Mouse (Mus musculus) hindbrain, embryonic 13.5 days (tissue): ENCODE measurements around the gene Chd2. TPM values are rescaled to one million over a fixed set of nuclear protein-coding genes. Genes with fewer than 3 reads are reported as not detected.
A peak's percentile ranks its signal among the peaks of the same experiment; 100 is the strongest.

Experiments used
- ATAC-seq: fragments of 200-750 bp; cut with Nextera tagmentation; 2 replicates; pipeline ENCODE4 v1.8.0; 2017; ENCODE audit warnings: moderate TSS enrichment; ENCODE audit not compliant: low FRiP score
- H3K27ac ChIP-seq: fragments of 300-500 bp; sonication (generic); 2 replicates; pipeline ENCODE4 v1.5.1; 2015; ENCODE audit warnings: inconsistent platforms, mild to moderate bottlenecking, moderate library complexity
- H3K27me3 ChIP-seq: fragments of 300-500 bp; sonication (generic); 2 replicates; pipeline ENCODE4 v1.6.1; 2015; ENCODE audit warnings: mild to moderate bottlenecking, inconsistent platforms
- H3K36me3 ChIP-seq: fragments of 300-500 bp; sonication (generic); 2 replicates; pipeline ENCODE4 v1.6.1; 2015; ENCODE audit warnings: mild to moderate bottlenecking, inconsistent platforms
- H3K4me1 ChIP-seq: fragments of 300-500 bp; sonication (generic); replicated peaks from 2 replicates; pipeline ENCODE4 v1.6.1; 2015; ENCODE audit warnings: inconsistent platforms
- H3K4me2 ChIP-seq: fragments of 300-500 bp; sonication (generic); 2 replicates; pipeline ENCODE4 v1.6.1; 2015; ENCODE audit warnings: inconsistent platforms, mild to moderate bottlenecking, moderate library complexity
- H3K4me3 ChIP-seq: fragments of 300-500 bp; sonication (generic); 2 replicates; pipeline ENCODE4 v1.5.1; 2015; ENCODE audit warnings: mild to moderate bottlenecking, inconsistent platforms
- H3K9ac ChIP-seq: fragments of 300-500 bp; sonication (generic); 2 replicates; pipeline ENCODE4 v1.6.1; 2015; ENCODE audit warnings: mild to moderate bottlenecking, inconsistent platforms
- H3K9me3 ChIP-seq: fragments of 300-500 bp; sonication (generic); 2 replicates; pipeline ENCODE4 v1.6.1; 2016; ENCODE audit warnings: inconsistent platforms
- WGBS: fragments of 180-500 bp; shearing (Covaris S2); methylation state at CpG from one replicate; pipeline ENCODE4 v1.1.7; 2015; 5-methylcytosine and 5-hydroxymethylcytosine counted together
- polyA plus RNA-seq: library from polyadenylated mRNA; unstranded; fragments of >200 nt; fragmentation: Nextera tagmentation; extraction: Ambion mirVana; gene quantifications from 2 replicates; pipeline ENCODE4 v1.2.1, GENCODE M21; 2015

The Chd2 gene
- polyA plus RNA-seq, 1 experiment from 2014 or later, result 53.5 TPM

DNA sequence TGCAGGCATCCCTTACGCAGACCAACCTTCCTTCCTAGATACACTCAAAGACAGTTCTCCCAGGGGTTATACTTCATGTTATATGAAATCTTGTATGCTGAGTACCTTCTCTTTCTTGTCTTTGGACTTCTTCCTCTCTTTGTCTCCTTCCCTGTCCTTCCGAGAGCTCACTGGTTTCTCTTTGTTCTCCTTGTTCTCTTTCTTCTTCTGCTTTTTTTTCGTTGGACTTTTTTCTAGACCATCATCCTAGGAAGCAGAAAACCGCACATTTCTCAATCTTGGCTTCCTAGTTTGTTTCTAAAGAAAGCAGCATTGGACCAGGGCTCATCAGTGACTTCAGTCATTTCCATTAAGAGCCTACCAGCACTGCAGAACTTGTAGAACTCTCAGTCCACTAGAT lies 90.0 kb downstream of the Chd2 start:
- H3K9me3 ChIP-seq, result no peaks in the 10 kb centered on the region
- H3K36me3 ChIP-seq, result peaks cover 91% of the 10 kb centered on the region
- no peak overlapping the region for H3K27ac ChIP-seq
- H3K27me3 ChIP-seq, result no peaks in the 10 kb centered on the region
- ATAC-seq, result no peak
- H3K9ac ChIP-seq, result no peak overlapping the region
- H3K4me1 ChIP-seq, result no peaks in the 10 kb centered on the region
- no peak overlapping the region for H3K4me3 ChIP-seq
- 96% methylated on average over 4 of the region's 4 CpGs for WGBS
- no peak overlapping the region for H3K4me2 ChIP-seq

DNA sequence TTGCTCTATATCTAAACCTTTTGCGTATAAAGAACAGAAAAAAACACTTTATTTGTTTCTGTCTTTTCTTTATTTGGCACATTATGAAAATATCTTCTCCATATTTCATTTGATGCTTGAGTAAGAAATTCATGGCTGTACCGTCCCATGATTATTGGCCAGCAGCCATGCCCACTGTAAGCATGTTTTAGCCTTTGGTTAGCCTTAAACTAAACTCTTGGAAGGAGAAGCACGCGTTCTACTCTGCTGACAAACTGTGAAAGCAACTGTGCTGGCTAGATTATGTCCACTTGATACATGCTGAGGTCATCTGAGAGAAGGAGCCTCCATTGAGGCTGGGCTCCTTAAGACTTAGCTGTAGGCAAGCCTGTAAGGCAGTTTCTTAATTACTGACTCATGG lies 99.4 kb downstream of the Chd2 start:
- Histone ChIP-seq H3K9me3 (no peaks in the 10 kb centered on the region), H3K9ac (no peak overlapping the region), H3K4me2 (no peak overlapping the region), H3K27me3 (no peaks in the 10 kb centered on the region), H3K27ac (no peak overlapping the region), H3K36me3 (peaks cover 92% of the 10 kb centered on the region), H3K4me1 (no peaks in the 10 kb centered on the region), H3K4me3 (no peak overlapping the region)
- no peak for ATAC-seq
- WGBS, result 97% methylated on average over 4 of the region's 4 CpGs

DNA sequence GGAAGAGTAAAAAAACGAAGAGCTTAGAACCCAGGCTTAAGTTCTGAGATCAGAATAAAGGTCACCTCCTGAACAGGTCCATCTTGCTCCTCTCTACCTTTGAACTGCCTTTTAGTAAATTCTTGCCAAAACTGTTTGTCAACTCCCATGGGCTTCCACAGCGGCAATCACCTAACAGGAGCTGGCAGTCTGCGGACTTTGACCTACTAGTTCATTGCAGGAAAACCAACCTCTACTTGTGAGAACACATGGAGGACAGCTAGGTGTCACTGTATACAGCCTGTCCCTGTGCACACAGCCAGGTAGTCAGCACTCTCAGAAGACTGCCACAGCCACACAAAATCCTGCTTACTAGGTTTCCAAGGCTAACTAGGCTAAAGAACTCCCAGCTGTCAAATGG lies 99.8 kb downstream of the Chd2 start:
- Histone ChIP-seq H3K4me2 (no peak overlapping the region), H3K27me3 (no peaks in the 10 kb centered on the region), H3K9me3 (no peaks in the 10 kb centered on the region), H3K4me1 (no peaks in the 10 kb centered on the region), H3K4me3 (no peak overlapping the region), H3K27ac (no peak overlapping the region), H3K36me3 (peaks cover 92% of the 10 kb centered on the region), H3K9ac (no peak overlapping the region)
- WGBS, result 96% methylated on average over 3 of the region's 3 CpGs
- no peak for ATAC-seq

DNA sequence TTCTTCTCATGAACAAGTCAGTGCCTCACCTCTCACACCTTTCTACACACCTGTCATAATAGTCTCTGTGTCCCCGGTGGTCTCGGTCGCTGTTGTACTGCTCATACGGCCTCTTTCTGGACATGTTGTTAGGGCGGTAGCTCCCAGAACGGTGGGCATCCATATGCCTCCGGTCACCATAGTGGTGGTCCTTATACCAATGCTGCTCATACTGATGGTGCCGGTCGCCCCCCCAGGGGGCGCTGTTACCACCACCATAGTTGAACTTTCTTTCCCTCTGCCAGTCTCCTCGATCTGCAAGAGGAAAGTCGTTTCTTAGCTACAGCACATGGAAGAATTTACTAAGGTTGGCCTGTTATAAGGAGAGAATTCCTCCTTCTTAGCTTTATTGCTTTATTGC lies 105.9 kb downstream of the Chd2 start:
- H3K27me3 ChIP-seq, result no peaks in the 10 kb centered on the region
- H3K9me3 ChIP-seq, result no peaks in the 10 kb centered on the region
- H3K4me2 ChIP-seq, result no peak overlapping the region
- H3K9ac ChIP-seq, result no peak overlapping the region
- 81% methylated on average over 12 of the region's 12 CpGs for WGBS
- H3K4me3 ChIP-seq, result no peak overlapping the region
- H3K4me1 ChIP-seq, result peaks cover 3% of the 10 kb centered on the region
- H3K36me3 ChIP-seq, result peaks cover 71% of the 10 kb centered on the region
- no peak overlapping the region for H3K27ac ChIP-seq
- ATAC-seq, result no peak

DNA sequence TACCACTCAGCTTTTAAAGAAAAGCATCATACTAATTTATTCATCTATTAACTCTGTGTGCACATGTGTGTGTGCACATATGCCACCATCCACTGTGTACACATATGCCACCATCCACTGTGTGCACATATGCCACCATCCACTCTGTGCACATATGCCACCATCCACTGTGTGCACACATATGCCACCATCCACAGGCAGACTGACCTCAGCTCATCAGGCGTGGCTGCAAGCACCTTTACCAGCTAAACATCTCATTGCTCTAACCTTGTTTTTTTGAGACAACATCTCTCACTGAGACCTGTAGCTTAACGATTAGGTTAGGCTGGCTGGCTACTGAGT lies 107.3 kb downstream of the Chd2 start:
- H3K9me3 ChIP-seq, result no peaks in the 10 kb centered on the region
- H3K27me3 ChIP-seq, result no peaks in the 10 kb centered on the region
- no peak overlapping the region for H3K4me2 ChIP-seq
- peaks cover 65% of the 10 kb centered on the region for H3K36me3 ChIP-seq
- 91% methylated on average over 2 of the region's 2 CpGs for WGBS
- peaks cover 3% of the 10 kb centered on the region for H3K4me1 ChIP-seq
- H3K27ac ChIP-seq, result 0 out of 2 replicates have a peak overlapping the region, but pooled peaks have one; percentile 58
- no peak for ATAC-seq
- H3K4me3 ChIP-seq, result no peak overlapping the region
- H3K9ac ChIP-seq, result no peak overlapping the region

DNA sequence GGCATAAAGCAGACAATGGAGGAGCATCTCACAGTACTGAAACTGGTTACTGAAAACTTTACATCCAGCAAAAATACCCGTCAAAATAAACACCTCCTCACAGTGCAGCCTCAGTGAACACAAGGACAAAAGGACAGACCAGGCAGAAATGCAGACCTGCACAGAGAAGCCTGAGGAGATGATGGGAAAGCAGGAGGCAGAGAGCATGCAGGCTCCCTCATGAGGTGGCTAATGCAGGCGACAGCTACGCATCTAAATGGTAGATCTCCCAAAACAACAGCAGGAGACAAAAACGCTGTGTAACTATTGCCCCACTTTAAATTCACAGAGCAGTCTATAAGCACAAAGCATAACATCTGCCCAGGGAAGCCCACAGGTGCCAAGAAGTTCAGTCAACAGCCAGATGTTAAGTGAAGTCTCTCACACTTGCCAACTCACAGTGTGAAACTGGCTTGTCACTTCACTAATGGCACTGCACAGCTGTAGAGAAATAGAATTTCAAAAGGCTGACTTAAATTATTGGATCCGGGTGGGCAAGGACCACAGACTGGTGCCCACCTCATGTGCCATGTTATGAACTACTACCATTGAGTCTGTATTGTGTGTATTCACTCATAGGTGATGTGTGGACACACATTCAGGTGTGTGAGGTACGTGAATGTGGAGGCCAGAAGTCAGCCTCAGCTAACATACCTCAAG lies 107.8 kb downstream of the Chd2 start:
- H3K9ac ChIP-seq, result no peak overlapping the region
- H3K27me3 ChIP-seq, result no peaks in the 10 kb centered on the region
- H3K4me1 ChIP-seq, result peaks cover 3% of the 10 kb centered on the region
- ATAC-seq, result peak; percentile 48; the same call in 1 of the 2 replicates
- no peaks in the 10 kb centered on the region for H3K9me3 ChIP-seq
- WGBS, result 73% methylated on average over 6 of the region's 6 CpGs
- H3K4me2 ChIP-seq, result no peak overlapping the region
- no peak overlapping the region for H3K4me3 ChIP-seq
- H3K36me3 ChIP-seq, result peaks cover 65% of the 10 kb centered on the region
- peak overlapping the region; percentile 58 for H3K27ac ChIP-seq

DNA sequence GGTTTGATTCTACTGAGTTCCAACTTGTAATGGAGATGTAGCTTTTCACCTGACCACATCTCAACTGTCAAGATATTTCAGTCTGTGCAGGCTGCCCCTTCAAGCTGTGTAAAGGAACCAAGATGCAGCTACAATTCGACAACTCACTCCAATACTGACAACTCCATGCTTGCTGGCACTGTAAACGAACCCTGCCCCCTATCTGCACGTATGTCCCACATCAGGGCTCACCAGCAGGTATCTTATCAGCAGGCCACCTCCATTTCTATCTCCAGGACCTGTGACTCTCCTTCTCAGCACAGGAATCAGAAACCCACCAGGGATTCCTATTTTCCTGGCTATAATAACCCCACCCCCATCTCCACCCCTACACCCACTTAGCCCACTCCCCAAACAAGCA lies 113.1 kb downstream of the Chd2 start:
- WGBS, result 90% methylated on average over 3 of the region's 3 CpGs
- H3K4me1 ChIP-seq, result peaks cover 20% of the 10 kb centered on the region
- H3K27ac ChIP-seq, result no peak overlapping the region
- no peak overlapping the region for H3K4me3 ChIP-seq
- peaks cover 38% of the 10 kb centered on the region for H3K36me3 ChIP-seq
- ATAC-seq, result no peak
- no peak overlapping the region for H3K4me2 ChIP-seq
- no peaks in the 10 kb centered on the region for H3K9me3 ChIP-seq
- H3K9ac ChIP-seq, result no peak overlapping the region
- H3K27me3 ChIP-seq, result no peaks in the 10 kb centered on the region

DNA sequence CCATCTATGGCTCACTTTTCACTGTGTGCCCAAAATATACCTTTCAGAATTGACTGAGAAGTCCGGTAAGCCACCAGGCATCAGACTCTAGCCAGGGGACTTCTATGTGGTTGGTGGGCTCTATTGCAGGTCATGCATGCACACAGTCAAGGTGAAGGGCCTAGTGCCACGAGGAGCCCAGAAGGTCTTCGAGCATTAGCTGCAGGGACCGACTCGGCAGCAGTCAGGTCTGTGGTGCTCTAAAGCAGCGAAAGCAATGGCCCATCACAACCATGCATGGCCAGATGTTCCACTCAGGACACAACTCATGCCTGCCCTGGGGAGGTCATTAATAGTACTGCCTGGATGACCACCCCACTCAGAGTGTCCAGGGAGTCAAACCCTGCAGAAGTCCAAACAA lies 113.8 kb downstream of the Chd2 start:
- H3K9ac ChIP-seq, result no peak overlapping the region
- no peak for ATAC-seq
- peaks cover 34% of the 10 kb centered on the region for H3K36me3 ChIP-seq
- H3K4me3 ChIP-seq, result no peak overlapping the region
- no peak overlapping the region for H3K4me2 ChIP-seq
- peaks cover 22% of the 10 kb centered on the region for H3K4me1 ChIP-seq
- H3K9me3 ChIP-seq, result no peaks in the 10 kb centered on the region
- no peaks in the 10 kb centered on the region for H3K27me3 ChIP-seq
- WGBS, result 97% methylated on average over 6 of the region's 6 CpGs
- H3K27ac ChIP-seq, result no peak overlapping the region

DNA sequence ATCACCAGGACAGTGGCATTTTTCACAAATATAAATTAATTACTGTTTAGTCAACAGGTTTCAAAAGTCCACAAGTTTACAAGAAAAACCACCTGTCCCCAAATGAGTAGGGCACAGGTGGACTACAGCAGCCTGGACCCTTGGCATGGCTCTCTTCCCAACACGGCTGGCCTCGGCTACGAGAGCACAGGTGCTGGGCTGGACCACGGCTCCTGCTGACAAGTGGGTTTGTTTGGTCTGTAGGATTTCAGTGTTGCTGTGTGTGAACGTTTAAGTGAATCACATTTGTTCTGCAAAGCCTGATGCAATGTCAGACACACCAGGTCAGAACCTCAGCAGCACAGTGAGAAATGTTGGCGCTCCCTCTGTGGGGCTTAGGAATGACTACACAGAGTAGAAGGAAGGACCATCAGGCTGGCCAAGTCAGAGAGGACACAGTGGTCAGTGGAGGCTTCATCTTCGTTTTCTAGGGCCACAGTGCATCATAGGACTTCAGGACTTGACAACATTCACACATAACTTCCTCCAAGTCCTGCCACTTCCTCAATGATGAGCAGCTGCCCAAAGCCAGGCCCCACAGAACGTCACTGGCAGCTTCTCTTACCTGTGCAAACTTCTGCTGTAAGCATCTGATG lies 114.8 kb downstream of the Chd2 start:
- H3K9me3 ChIP-seq, result no peaks in the 10 kb centered on the region
- no peak overlapping the region for H3K4me2 ChIP-seq
- no peak for ATAC-seq
- no peak overlapping the region for H3K4me3 ChIP-seq
- peaks cover 34% of the 10 kb centered on the region for H3K36me3 ChIP-seq
- no peaks in the 10 kb centered on the region for H3K27me3 ChIP-seq
- H3K4me1 ChIP-seq, result peaks cover 27% of the 10 kb centered on the region
- WGBS, result 90% methylated on average over 8 of the region's 8 CpGs
- peak overlapping the region; percentile 36; the same call in 1 of the 2 replicates for H3K27ac ChIP-seq
- no peak overlapping the region for H3K9ac ChIP-seq

DNA sequence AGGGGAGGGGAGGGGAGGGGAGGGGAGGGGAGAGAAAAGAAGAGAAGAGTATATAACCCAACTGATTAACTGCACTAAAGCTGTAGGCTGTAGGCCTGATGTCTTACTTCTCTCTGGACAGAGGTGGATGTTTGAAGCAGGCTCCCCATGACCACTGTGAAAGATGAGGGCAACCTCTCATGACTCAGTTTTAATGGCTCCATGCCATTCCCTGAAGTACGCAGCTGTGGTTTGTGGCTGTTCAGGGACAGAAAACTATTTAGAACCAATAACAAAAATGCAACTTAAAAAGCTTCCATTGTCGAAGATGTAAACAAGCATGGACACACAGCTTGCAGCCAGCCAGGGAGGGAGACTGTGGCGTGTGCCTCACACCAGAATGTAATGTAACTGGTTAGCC lies 115.4 kb downstream of the Chd2 start:
- no peaks in the 10 kb centered on the region for H3K9me3 ChIP-seq
- 81% methylated on average over 3 of the region's 3 CpGs for WGBS
- no peak overlapping the region for H3K4me3 ChIP-seq
- peaks cover 34% of the 10 kb centered on the region for H3K36me3 ChIP-seq
- H3K4me2 ChIP-seq, result no peak overlapping the region
- peaks cover 33% of the 10 kb centered on the region for H3K4me1 ChIP-seq
- H3K9ac ChIP-seq, result no peak overlapping the region
- 0 out of 2 replicates have a peak overlapping the region, but pooled peaks have one; percentile 1 for H3K27ac ChIP-seq
- ATAC-seq, result no peak
- no peaks in the 10 kb centered on the region for H3K27me3 ChIP-seq

DNA sequence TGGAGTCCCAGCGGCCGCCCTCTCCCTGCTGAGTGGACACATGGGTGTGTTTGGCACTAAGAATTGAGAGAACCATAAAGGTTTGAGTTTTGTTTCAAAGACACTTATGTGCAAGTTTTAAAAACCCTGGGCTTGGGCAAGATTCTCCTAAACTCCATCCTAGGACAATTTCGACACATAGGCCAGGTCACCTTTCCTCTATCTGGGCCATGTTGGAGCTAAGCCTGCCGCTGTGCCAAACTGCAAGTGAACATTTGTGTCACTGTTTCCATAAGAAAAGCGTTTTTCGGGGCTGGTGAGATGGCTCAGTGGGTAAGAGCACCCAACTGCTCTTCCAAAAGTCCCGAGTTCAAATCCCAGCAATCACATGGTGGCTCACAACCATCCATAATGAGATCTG lies 116.2 kb downstream of the Chd2 start:
- Histone ChIP-seq H3K27me3 (no peaks in the 10 kb centered on the region), H3K36me3 (peaks cover 34% of the 10 kb centered on the region), H3K4me3 (no peak overlapping the region), H3K4me1 (peaks cover 37% of the 10 kb centered on the region), H3K9ac (no peak overlapping the region), H3K27ac (peak overlapping the region; percentile 68), H3K9me3 (no peaks in the 10 kb centered on the region), H3K4me2 (no peak overlapping the region)
- WGBS, result 95% methylated on average over 7 of the region's 7 CpGs
- ATAC-seq, result no peak

DNA sequence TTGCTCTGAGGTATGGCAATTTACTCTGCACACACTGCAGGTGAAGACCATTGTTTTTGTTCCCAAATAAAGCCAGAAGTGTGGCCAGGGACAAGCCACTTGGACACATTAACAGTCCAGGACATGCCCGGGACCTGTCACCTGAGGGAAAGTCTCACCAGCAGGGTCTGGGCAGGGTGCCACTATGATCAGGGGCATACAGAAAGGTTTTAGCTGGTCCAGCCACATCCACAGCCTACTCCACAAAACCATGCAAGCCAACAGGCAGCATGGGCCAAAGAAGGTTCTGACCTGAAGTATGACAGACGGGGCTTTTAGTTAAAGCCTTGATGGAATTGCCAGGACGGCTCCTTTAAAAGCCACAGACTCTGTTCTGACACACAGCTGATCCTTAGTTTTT lies 116.9 kb downstream of the Chd2 start:
- Histone ChIP-seq H3K27me3 (no peaks in the 10 kb centered on the region), H3K9me3 (no peaks in the 10 kb centered on the region), H3K36me3 (peaks cover 31% of the 10 kb centered on the region), H3K4me1 (peaks cover 45% of the 10 kb centered on the region), H3K4me2 (no peak overlapping the region), H3K9ac (no peak overlapping the region; the same call in 1 of the 2 replicates), H3K27ac (peak overlapping the region; percentile 68), H3K4me3 (no peak overlapping the region)
- 0 out of 2 replicates have a peak, but pooled peaks have one; percentile 15 for ATAC-seq
- WGBS, result 50% methylated on average over 3 of the region's 3 CpGs

DNA sequence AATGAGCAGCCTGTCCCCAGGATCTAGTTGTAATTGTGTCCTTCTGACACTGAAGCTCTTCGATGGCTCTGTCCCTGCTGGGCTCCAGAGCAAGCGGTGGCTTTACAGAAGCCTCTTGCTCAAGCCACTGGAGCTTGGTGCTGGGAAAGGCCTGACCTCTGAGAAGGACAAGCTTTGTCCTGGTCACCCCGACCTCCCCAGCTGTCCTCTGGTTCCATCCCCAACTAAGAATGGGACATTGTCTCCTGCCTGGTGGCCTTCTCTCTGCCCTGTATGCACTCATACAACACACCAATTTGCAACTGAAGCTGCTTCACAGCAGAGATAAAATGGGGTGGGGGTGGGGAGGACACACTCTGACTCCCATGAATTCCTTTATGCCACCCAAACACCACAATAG lies 117.4 kb downstream of the Chd2 start:
- Histone ChIP-seq H3K9me3 (no peaks in the 10 kb centered on the region), H3K9ac (no peak overlapping the region), H3K4me3 (no peak overlapping the region), H3K27me3 (no peaks in the 10 kb centered on the region), H3K27ac (peak overlapping the region; percentile 68), H3K4me1 (peaks cover 50% of the 10 kb centered on the region), H3K4me2 (no peak overlapping the region), H3K36me3 (peaks cover 29% of the 10 kb centered on the region)
- ATAC-seq, result no peak
- 9% methylated on average over 3 of the region's 3 CpGs for WGBS
